Mouse (Mus musculus) myocyte (in vitro differentiated cells): ENCODE measurements around the gene Rap1gap2. TPM values are rescaled to one million over a fixed set of nuclear protein-coding genes. Genes with fewer than 3 reads are reported as not detected.
A peak's percentile ranks its signal among the peaks of the same experiment; 100 is the strongest.
"Not testable (repeated sequence)": the region's sequence is repeated elsewhere in the genome, so short reads cannot be mapped to it uniquely, and the experiment has no call there.

Source experiments
- H3K27me3 ChIP-seq: one replicate; pipeline ENCODE4 v1.6.1; 2011; ENCODE audit not compliant: control insufficient read depth, insufficient read depth, insufficient read length
- H3K36me3 ChIP-seq: one replicate; pipeline ENCODE4 v1.6.1; 2011; ENCODE audit not compliant: control insufficient read depth, insufficient read depth
- H3K4me2 ChIP-seq: one replicate; pipeline ENCODE4 v1.6.1; 2011; ENCODE audit warnings: low read depth, control low read depth
- H3K4me3 ChIP-seq: one replicate; pipeline ENCODE4 v1.5.1; 2011; ENCODE audit warnings: mild to moderate bottlenecking, control low read depth, moderate library complexity
- H3K79me2 ChIP-seq: one replicate; pipeline ENCODE4 v1.6.1; 2011; ENCODE audit not compliant: control insufficient read depth, insufficient read depth
- H3ac ChIP-seq: one replicate; pipeline ENCODE4 v1.6.1; 2011; ENCODE audit not compliant: control insufficient read depth, insufficient read length
- CEBPB ChIP-seq: IDR thresholded peaks from 2 replicates; pipeline ENCODE4 v1.6.1; 2011; ENCODE audit warnings: mild to moderate bottlenecking, moderate library complexity; ENCODE audit not compliant: poor library complexity, insufficient read depth, severe bottlenecking
- E2F4 ChIP-seq: IDR thresholded peaks from one replicate; pipeline ENCODE4 v1.6.1; 2011; ENCODE audit warnings: mild to moderate bottlenecking, control low read depth, moderate library complexity; ENCODE audit not compliant: insufficient read depth
- MAX ChIP-seq: IDR thresholded peaks from one replicate; pipeline ENCODE4 v1.6.1; 2011; ENCODE audit warnings: low read depth, mild to moderate bottlenecking, control low read depth
- MYOD1 ChIP-seq, 3 experiments: IDR thresholded peaks; one replicate each; pipeline ENCODE4 v1.6.1; 2011; ENCODE audit warnings: control low read depth in 2 of 3, low read depth in 2 of 3, mild to moderate bottlenecking in 2 of 3, moderate library complexity in 1 of 3; ENCODE audit not compliant: insufficient read length in 2 of 3, control insufficient read depth in 1 of 3
- MYOG ChIP-seq, 3 experiments: IDR thresholded peaks; one replicate each; pipeline ENCODE4 v1.6.1; 2011; ENCODE audit warnings: control low read depth in 2 of 3, low read depth in 2 of 3, mild to moderate bottlenecking in 2 of 3; ENCODE audit not compliant: insufficient read length in 2 of 3, control insufficient read depth in 1 of 3, insufficient read depth in 1 of 3
- POLR2A ChIP-seq: IDR thresholded peaks from one replicate; pipeline ENCODE4 v1.6.1; 2011; ENCODE audit warnings: low read depth, mild to moderate bottlenecking, control low read depth, moderate library complexity; ENCODE audit not compliant: insufficient read length
- POLR2AphosphoS2 ChIP-seq: IDR thresholded peaks from one replicate; pipeline ENCODE4 v1.6.1; 2011; ENCODE audit warnings: low read depth, control low read depth; ENCODE audit not compliant: insufficient read length
- REST ChIP-seq: IDR thresholded peaks from one replicate; pipeline ENCODE4 v1.6.1; 2011; ENCODE audit warnings: mild to moderate bottlenecking, control low read depth, moderate library complexity; ENCODE audit not compliant: insufficient read depth, insufficient read length
- SRF ChIP-seq: IDR thresholded peaks from one replicate; pipeline ENCODE4 v1.6.1; 2011; ENCODE audit warnings: low read depth; ENCODE audit not compliant: control insufficient read depth, insufficient read length
- TCF12 ChIP-seq: IDR thresholded peaks from one replicate; pipeline ENCODE4 v1.6.1; 2011; ENCODE audit warnings: mild to moderate bottlenecking, control low read depth; ENCODE audit not compliant: poor library complexity, insufficient read depth, severe bottlenecking
- TCF3 ChIP-seq: IDR thresholded peaks from one replicate; pipeline ENCODE4 v1.6.1; 2011; ENCODE audit warnings: low read depth, control low read depth; ENCODE audit not compliant: insufficient read length
- USF1 ChIP-seq: IDR thresholded peaks from one replicate; pipeline ENCODE4 v1.6.1; 2011; ENCODE audit warnings: low read depth, mild to moderate bottlenecking, control low read depth, moderate library complexity
- polyA plus RNA-seq: library from polyadenylated mRNA; unstranded; fragments of >200 nt; fragmentation: generic; extraction: Trizol; gene quantifications from one replicate; pipeline ENCODE4 v1.2.1, GENCODE M21; 2012; ENCODE audit warnings: missing spikeins

Rap1gap2 gene
- polyA plus RNA-seq, 1 experiment, result 43.4 TPM

DNA sequence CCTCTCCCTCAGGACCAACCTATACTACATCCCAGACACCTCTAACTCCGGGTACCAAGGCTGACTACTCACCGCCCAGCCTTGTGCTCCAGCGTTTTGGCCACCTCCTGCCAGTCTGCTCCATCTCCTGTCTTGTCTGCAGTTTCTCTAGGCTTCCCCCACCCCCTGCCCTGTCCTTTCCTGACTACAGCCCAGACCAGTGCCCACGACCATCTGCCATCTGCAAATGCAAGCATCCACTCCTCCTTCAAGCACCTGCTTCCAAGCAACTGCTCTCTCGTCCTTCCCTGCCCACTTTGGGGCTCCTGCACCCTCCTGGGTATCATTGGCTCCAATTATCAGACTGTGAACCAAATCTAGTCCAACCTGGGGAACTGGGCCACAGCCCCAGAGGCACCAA is 24.3 kb downstream of the Rap1gap2 start:
- Histone ChIP-seq H3K79me2 (no peaks in the 10 kb centered on the region), H3K27me3 (peaks cover 38% of the 10 kb centered on the region), H3K4me2 (no peak overlapping the region), H3K4me3 (no peak overlapping the region), H3K36me3 (no peaks in the 10 kb centered on the region), H3ac (no peak overlapping the region)
- TF ChIP-seq REST (no peak), MYOG (IDR thresholded peaks at IDR 0.05; ENCODE audit: control insufficient read depth in 1 of 3, insufficient read depth in 1 of 3, insufficient read length in 2 of 3, low read depth in 2 of 3) (no peak), MYOD1 (IDR thresholded peaks at IDR 0.05; ENCODE audit: control insufficient read depth in 1 of 3, insufficient read length in 2 of 3, low read depth in 2 of 3) (no peak), E2F4 (no peak), POLR2A (no peak), SRF (no peak)

DNA sequence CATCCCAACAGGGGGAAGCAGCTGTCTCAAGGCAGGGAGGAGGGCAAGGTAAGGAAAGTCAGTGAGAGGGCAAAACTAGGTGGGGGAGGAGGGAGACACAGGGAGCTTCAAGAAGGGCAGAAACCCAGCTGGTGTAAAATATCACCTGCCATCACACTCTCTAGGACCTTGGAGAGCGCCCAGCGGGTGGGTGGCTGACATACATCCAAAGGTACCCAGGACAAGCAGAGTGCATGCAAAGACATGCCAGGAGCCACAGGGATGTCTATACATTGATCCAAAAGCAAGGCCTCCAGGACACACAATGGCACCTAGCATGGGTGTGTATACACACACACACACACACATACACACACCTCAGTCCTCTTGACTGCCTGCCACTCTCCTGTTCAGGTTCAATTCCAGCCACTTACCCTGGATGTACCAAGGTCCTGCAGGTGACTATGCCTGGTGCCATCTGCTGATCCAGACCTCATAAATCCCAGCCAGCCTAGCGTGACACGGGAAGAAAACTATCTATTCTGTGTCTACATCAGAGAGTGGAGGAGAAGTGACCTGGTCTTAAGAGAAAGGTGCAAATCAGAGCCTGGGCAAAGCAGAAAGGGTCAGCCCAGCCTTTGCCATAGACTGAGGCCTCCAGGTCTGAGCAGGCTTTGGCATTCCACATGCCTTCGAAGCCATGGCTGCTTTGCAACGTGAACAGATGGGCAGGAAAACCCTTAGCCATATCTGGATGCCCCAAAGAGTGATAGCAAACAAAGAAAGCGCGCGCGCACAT is 25.6 kb downstream of the Rap1gap2 start:
- no peaks in the 10 kb centered on the region for H3K79me2 ChIP-seq
- no peak overlapping the region for H3K4me2 ChIP-seq
- H3K4me3 ChIP-seq, result no peak overlapping the region
- peaks cover 26% of the 10 kb centered on the region for H3K27me3 ChIP-seq
- H3K36me3 ChIP-seq, result no peaks in the 10 kb centered on the region
- TF ChIP-seq CEBPB, result no peak
- TF ChIP-seq TCF3, result no peak
- peak in 1 of 3 experiments; percentile 28 for TF ChIP-seq MYOD1 (IDR thresholded peaks at IDR 0.05; ENCODE audit: control insufficient read depth in 1 of 3, insufficient read length in 2 of 3, low read depth in 2 of 3)
- TF ChIP-seq REST, result peak; percentile 71
- TF ChIP-seq TCF12, result no peak
- TF ChIP-seq POLR2A, result no peak
- H3ac ChIP-seq, result no peak overlapping the region

GRCm38 (mm10) chr11:74583824-74584349 is 26.8 kb downstream of the Rap1gap2 start:
- peaks cover 13% of the 10 kb centered on the region for H3K27me3 ChIP-seq
- no peak for TF ChIP-seq MYOG (IDR thresholded peaks at IDR 0.05; ENCODE audit: control insufficient read depth in 1 of 3, insufficient read depth in 1 of 3, insufficient read length in 2 of 3, low read depth in 2 of 3)
- no peak for TF ChIP-seq TCF3
- TF ChIP-seq USF1, result no peak
- TF ChIP-seq CEBPB, result no peak
- no peak for TF ChIP-seq REST
- TF ChIP-seq POLR2AphosphoS2, result no peak
- no peak overlapping the region for H3K4me3 ChIP-seq
- no peak overlapping the region for H3K4me2 ChIP-seq
- H3K36me3 ChIP-seq, result no peaks in the 10 kb centered on the region
- no peak overlapping the region for H3ac ChIP-seq
- H3K79me2 ChIP-seq, result no peaks in the 10 kb centered on the region

GRCm38 (mm10) chr11:74582464-74582863 is 28.3 kb downstream of the Rap1gap2 start:
- H3K79me2 ChIP-seq, result no peaks in the 10 kb centered on the region
- H3K4me3 ChIP-seq, result no peak overlapping the region
- TF ChIP-seq CEBPB (no peak), MYOG (IDR thresholded peaks at IDR 0.05; ENCODE audit: control insufficient read depth in 1 of 3, insufficient read depth in 1 of 3, insufficient read length in 2 of 3, low read depth in 2 of 3) (no peak), REST (no peak), SRF (no peak), MYOD1 (IDR thresholded peaks at IDR 0.05; ENCODE audit: control insufficient read depth in 1 of 3, insufficient read length in 2 of 3, low read depth in 2 of 3) (no peak), POLR2AphosphoS2 (no peak), POLR2A (no peak), MAX (no peak), USF1 (no peak), TCF3 (no peak), TCF12 (no peak), E2F4 (no peak)
- H3K27me3 ChIP-seq, result no peaks in the 10 kb centered on the region
- H3K4me2 ChIP-seq, result no peak overlapping the region
- H3K36me3 ChIP-seq, result no peaks in the 10 kb centered on the region
- no peak overlapping the region for H3ac ChIP-seq

GRCm38 (mm10) chr11:74581333-74581732 is 29.4 kb downstream of the Rap1gap2 start:
- not testable (repeated sequence) for H3ac ChIP-seq, H3K27me3 ChIP-seq, H3K79me2 ChIP-seq, H3K4me2 ChIP-seq, H3K4me3 ChIP-seq, H3K36me3 ChIP-seq
